Mouse (Mus musculus) erythroblast, embryonic 14.5 days (primary cell): Measurements from ENCODE around the gene Snx14. TPM values are rescaled to one million over a fixed set of nuclear protein-coding genes. Genes with fewer than 3 reads are reported as not detected.
"Not testable (repeated sequence)": the region's sequence is repeated elsewhere in the genome, so short reads cannot be mapped to it uniquely, and the experiment has no call there.

Experiments
- H3K27me3 ChIP-seq: 2 replicates; pipeline ENCODE4 v1.6.1; 2012; ENCODE audit warnings: inconsistent platforms; ENCODE audit not compliant: control insufficient read depth
- H3K36me3 ChIP-seq: 2 replicates; pipeline ENCODE4 v1.6.1; 2012; ENCODE audit warnings: mild to moderate bottlenecking, inconsistent platforms; ENCODE audit not compliant: control insufficient read depth
- H3K4me1 ChIP-seq: 2 replicates; pipeline ENCODE4 v1.6.1; 2012; ENCODE audit warnings: inconsistent platforms; ENCODE audit not compliant: control insufficient read depth
- H3K4me3 ChIP-seq: replicated peaks from 2 replicates; pipeline ENCODE3; 2012; ENCODE audit warnings: moderate library complexity, mild to moderate bottlenecking, inconsistent platforms
- H3K9me3 ChIP-seq: 2 replicates; pipeline ENCODE4 v1.6.1; 2012; ENCODE audit warnings: low read length, inconsistent platforms, mixed read lengths; ENCODE audit not compliant: control insufficient read depth
- GATA1 ChIP-seq: IDR thresholded peaks from 2 replicates; pipeline ENCODE4 v1.6.1; 2012; ENCODE audit warnings: low read length, inconsistent platforms, mixed read lengths
- TAL1 ChIP-seq: IDR thresholded peaks from 3 replicates; pipeline ENCODE4 v1.6.1; 2012; ENCODE audit warnings: low read length, inconsistent platforms, mixed read lengths
- polyA plus RNA-seq: library from polyadenylated mRNA; stranded (reverse); fragments of >175 nt; gene quantifications from 2 replicates; pipeline ENCODE4 v1.2.3, GENCODE M21; 2012

Gene Snx14
- polyA plus RNA-seq, result 0.10 and 0.13 TPM in 2 replicates

DNA sequence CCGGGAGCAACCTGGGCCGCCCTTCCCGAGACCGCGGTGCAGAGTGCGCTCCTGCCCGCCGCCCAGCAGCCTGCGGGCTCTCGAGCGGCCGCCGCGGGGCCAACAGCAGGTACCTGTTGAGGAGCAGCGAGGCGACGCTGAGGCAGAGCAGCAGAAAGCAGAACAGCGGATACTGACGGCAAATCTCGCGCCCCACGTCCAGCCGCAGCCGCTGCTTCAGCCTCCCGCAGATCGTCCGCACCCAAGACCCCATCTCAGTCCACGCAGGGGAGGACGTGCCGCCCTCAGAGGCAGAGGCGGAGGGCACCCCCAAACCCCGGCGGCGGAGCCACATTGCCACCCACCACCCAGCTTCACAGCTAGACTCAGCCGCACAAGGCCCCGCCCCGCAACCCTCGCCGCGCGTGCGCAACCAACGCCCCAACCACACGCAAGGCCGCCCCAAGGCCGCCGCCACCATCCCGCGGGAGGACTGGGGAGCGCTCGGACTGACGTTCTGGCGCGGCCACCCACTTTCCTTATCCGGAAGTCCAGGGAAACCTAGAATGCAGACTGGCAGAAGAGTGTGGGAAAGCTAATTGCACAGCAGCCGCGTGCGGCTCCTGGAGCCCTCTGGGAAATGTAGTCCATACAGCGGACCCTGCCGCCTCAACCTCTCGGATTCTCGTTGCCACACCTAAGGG is at the start of gene Snx14:
Snx14 (minus strand) TSS at position 404 of the 683 bp plus-strand sequence.
- H3K4me3 ChIP-seq, result peak within 1 kb of the TSS; percentile 100
- H3K9me3 ChIP-seq, result no peaks in the 10 kb centered on the region
- no peak for TF ChIP-seq GATA1

DNA sequence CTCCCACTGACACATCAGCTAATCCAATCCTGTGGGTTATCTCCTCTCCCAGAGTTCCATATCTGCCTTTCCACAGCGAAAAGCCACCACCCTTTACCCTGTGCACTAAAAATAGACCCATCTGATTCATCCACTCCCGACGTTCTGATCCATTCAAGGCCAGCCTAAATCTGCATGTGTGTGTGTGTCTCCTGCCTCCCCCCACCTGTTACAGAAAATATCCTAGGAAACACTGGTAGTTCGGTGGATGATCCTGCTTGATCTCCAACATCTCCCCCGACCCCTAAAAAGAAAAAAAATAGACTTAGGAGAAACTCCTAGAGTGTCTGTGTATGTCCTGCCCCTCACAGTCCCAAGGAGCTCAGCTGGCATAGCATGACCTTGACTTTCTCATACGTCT is 45.8 kb upstream of the Snx14 start:
- Histone ChIP-seq H3K36me3 (peaks cover 8% of the 10 kb centered on the region), H3K27me3 (peaks cover 36% of the 10 kb centered on the region), H3K4me1 (peaks cover 36% of the 10 kb centered on the region), H3K9me3 (no peaks in the 10 kb centered on the region), H3K4me3 (no peak overlapping the region)
- TF ChIP-seq GATA1 (no peak), TAL1 (no peak)

More for the DNA sequence above, at the start of gene Snx14:
- H3K4me1 ChIP-seq, result peaks cover 37% of the 10 kb centered on the region
- no peaks in the 10 kb centered on the region for H3K27me3 ChIP-seq
- H3K36me3 ChIP-seq, result peaks cover 4% of the 10 kb centered on the region

DNA sequence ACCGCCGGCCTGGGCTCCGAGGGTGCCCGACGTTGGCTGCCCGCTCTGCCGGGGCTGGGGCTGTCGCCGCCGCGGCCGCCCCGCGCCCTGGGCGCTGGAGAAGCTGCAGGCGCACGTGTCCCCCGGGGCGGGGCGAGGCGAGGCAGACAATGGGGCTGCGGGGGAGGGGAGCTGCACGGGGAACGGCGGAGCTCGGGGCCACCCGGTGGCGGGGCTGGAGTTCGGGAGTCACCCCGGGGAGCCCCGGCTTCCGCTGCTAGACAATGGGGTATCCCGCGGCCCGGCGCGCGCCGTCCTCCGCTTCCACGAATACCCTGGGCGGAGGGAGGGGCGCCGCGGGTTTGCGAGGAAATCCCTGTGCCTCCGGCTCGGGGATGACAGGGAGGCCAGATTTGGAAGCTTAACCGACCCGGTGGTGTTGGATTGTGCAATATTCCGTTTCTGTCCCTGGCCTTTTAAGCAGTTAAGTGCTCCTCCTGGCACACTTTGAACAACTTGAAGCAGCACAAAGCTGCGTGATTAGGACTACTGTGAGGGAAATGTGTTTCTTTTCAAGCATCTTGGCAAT is 44.2 kb upstream of the Snx14 start:
- Histone ChIP-seq H3K4me3 (peak overlapping the region; percentile 88), H3K27me3 (peaks cover 35% of the 10 kb centered on the region), H3K4me1 (peaks cover 36% of the 10 kb centered on the region), H3K9me3 (no peaks in the 10 kb centered on the region), H3K36me3 (peaks cover 23% of the 10 kb centered on the region)
- no peak for TF ChIP-seq GATA1
- TF ChIP-seq TAL1, result no peak

DNA sequence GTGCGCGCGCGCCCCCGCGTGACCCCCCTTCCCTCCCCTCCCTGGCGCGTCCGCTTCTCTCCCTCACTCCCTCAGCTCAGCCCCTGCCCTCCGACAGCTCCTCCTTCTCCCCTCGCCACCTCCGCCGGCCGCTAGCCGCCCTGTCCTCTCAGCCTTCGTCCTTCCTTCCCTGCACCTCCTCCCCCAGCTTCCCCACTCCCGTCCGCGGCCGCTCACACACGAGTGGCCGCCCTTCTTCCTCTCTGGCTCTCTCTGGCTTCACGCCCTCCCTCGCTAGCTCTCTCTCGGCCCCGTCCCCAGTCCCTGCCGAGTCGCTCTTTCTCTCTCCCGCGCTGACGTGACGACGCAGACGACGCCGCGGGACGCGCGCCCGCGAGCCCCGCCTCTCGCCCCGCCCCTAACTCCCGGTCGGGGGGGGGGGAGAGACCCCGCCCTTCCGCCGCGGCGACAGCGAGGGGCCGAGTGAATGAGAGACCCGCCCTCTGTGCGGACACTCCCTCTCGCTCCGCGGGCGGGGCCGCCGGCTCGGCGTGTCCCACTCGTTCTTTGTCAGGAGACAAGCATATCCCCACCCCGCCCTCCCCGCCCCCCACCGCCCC is 43.6 kb upstream of the Snx14 start, which contains the start of gene Syncrip:
Syncrip (minus strand) TSS at position 345 of the 599 bp plus-strand sequence.
- H3K36me3 ChIP-seq, result peaks cover 29% of the 10 kb centered on the region
- H3K27me3 ChIP-seq, result peaks cover 32% of the 10 kb centered on the region
- H3K4me1 ChIP-seq, result peaks cover 36% of the 10 kb centered on the region
- H3K9me3 ChIP-seq, result not testable (repeated sequence)
- peak within 1 kb of the TSS; percentile 88 for H3K4me3 ChIP-seq

DNA sequence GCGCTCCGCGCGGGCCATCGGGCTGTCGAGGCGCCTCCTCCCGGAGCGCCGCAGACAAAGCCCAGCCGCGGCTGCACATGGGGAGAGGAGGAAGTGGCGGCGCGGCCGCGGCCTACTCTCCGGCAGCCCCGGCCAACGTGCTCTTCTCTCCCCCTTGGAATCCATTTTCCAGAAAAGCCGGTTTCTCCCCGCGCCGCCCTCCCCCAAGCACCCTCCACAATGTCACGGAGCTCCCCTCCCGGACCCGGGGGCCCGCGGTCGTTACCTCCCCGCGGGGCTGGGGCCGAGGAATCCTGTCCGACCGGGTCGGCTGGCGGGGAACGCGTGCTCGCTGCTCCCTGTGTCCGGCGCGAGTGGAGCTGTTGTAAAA is 43.0 kb upstream of the Snx14 start:
- Histone ChIP-seq H3K4me1 (peaks cover 36% of the 10 kb centered on the region), H3K27me3 (peaks cover 26% of the 10 kb centered on the region)
- TF ChIP-seq GATA1, result no peak
- TF ChIP-seq TAL1, result no peak

DNA sequence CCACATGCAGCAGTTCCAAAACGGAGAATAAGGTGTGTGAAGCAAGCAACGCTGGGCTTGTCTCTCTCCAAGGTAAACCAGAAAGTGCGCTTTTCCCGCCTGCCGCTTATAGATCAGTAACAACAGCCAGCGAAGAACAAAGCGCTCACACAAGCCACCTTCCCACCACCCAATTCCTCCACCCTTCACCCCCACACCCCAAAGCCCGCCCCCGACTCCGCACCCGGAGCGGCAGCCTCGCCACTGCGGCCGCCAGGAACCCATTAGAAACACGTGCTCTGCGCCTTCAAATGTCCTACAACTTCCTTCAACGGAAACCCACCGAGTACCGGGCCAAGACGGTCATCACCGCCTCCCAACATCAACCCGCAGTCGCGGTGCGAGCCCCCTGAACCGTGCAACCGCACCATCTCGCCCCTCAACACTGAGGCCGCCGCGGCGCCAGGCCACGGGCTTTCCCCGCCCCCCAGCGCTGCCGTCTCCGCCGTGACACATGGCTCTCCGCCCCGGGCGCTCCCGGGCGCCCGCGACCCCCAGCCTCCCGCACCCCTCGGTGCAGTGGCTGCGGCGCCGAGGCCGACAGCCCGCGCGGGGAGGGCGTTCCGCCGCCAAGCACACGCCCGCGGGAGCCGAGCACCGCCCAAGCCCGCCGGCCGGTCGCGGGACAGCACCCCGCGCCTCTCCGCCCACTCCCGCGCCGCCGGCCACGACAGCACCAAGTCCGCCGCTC is 42.5 kb upstream of the Snx14 start:
- Histone ChIP-seq H3K4me3 (peak overlapping the region; percentile 88), H3K4me1 (peaks cover 36% of the 10 kb centered on the region), H3K27me3 (peaks cover 26% of the 10 kb centered on the region), H3K36me3 (peaks cover 39% of the 10 kb centered on the region), H3K9me3 (no peaks in the 10 kb centered on the region)
- TF ChIP-seq GATA1 (no peak), TAL1 (no peak)

More for the DNA sequence above, 43.0 kb upstream of the Snx14 start:
- peaks cover 35% of the 10 kb centered on the region for H3K36me3 ChIP-seq
- H3K9me3 ChIP-seq, result no peaks in the 10 kb centered on the region
- H3K4me3 ChIP-seq, result peak overlapping the region; percentile 88

DNA sequence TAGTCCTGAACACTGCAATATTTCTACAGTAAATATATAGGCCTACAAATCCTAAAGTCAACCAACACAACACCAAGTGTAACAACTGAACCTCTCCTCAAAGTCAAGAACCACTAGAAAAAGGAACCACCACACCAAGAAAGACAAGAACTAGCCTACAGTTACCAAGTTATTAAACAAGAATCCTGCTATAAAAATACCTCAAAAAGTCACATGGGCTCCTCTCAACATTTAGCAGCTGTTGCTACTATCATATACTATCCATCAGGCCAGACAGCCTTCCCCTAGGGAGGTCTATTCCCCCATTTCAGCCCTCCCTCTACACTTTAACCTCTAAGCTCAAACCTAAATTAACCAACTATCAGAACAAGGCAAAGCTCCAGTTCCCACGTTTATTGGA is 41.4 kb upstream of the Snx14 start:
- TF ChIP-seq TAL1, result no peak
- TF ChIP-seq GATA1, result no peak
- H3K36me3 ChIP-seq, result peaks cover 50% of the 10 kb centered on the region
- H3K9me3 ChIP-seq, result no peaks in the 10 kb centered on the region
- peaks cover 36% of the 10 kb centered on the region for H3K4me1 ChIP-seq
- H3K27me3 ChIP-seq, result peaks cover 23% of the 10 kb centered on the region
- peak overlapping the region; percentile 88 for H3K4me3 ChIP-seq

DNA sequence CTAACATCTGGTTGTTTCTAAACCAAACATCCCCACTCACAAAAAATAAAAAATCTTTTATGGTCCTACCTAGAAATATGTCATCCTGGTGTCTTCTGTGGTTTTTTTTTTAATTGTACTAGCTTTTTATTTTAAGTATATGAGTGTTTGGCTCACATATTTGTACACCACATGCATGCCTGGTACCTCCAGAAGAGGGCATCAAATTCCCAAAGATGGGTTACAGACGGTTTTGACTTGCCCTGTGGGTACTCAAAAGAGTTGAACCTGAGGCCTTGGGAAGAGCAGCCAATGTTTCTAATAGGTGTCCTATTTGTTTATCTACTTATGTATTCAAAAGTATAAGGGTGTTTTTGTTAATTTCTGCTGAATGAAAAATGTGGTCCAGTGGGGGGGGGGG is 37.4 kb upstream of the Snx14 start:
- no peak for TF ChIP-seq TAL1
- TF ChIP-seq GATA1, result no peak
- Histone ChIP-seq H3K4me1 (peaks cover 13% of the 10 kb centered on the region), H3K36me3 (peaks cover 89% of the 10 kb centered on the region)

DNA sequence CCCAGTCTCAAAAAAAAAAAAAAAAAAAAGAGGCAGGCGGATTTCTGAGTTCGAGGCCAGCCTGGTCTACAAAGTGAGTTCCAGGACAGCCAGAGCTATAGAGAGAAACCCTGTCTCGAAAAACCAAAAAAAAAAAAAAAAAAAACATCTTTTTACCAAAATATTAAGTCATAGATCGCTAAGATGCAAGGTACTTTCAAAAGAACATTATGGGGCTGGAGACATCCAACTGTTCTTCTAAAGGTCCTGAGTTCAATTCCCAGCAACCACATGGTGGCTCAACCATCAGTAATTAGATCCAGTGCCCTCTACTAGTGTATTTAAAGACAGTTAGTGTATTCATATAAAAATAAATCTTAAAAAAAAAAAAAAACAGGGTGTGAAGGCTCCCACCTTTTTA is 22.3 kb upstream of the Snx14 start:
- not testable (repeated sequence) for H3K4me1 ChIP-seq, H3K4me3 ChIP-seq, H3K9me3 ChIP-seq, H3K27me3 ChIP-seq
- peaks cover 94% of the 10 kb centered on the region for H3K36me3 ChIP-seq

More for the DNA sequence above, 37.4 kb upstream of the Snx14 start:
- no peaks in the 10 kb centered on the region for H3K9me3 ChIP-seq
- H3K27me3 ChIP-seq, result no peaks in the 10 kb centered on the region
- H3K4me3 ChIP-seq, result no peak overlapping the region
